Mouse (Mus musculus): Measurements from ENCODE around the gene Ecsit.

DNA sequence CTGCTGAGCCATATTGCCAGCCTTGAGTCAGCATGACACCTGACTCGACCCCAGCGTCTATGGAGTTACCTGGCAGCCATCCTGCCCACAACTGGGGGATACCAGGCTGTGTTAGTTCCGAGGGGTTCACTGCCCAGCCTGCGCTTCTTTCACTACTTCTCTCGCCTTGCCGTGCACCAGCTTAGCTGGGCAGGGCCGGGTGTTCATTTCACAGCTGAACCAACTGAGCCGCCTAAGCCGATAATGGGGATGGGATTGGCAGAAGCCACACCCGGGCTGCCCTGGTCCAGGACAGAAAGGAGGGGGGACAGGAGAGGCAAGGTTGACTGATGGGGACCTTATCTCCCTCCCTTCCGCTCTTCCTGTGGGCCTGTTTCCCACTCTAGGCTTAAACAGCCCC is 35.9 kb downstream of the Ecsit start:
- TF ChIP-seq CTCF (IDR thresholded peaks at IDR 0.05; ENCODE audit: borderline replicate concordance, insufficient read depth, low read depth, low read length) (no peak), POLR2A (IDR thresholded peaks at IDR 0.05; ENCODE audit: borderline replicate concordance, insufficient read depth, low read length) (no peak)
